Mouse (Mus musculus): ENCODE measurements around the gene Mmp23. TPM values are rescaled to one million over a fixed set of nuclear protein-coding genes. Genes with fewer than 3 reads are reported as not detected.
"Not testable (repeated sequence)": the region's sequence is repeated elsewhere in the genome, so short reads cannot be mapped to it uniquely, and the experiment has no call there.

Mmp23 gene
- 3.3 and 5.5 TPM in 2 replicates for polyA plus RNA-seq (2012; ENCODE audit: insufficient read depth, insufficient read length, missing spikeins)

DNA sequence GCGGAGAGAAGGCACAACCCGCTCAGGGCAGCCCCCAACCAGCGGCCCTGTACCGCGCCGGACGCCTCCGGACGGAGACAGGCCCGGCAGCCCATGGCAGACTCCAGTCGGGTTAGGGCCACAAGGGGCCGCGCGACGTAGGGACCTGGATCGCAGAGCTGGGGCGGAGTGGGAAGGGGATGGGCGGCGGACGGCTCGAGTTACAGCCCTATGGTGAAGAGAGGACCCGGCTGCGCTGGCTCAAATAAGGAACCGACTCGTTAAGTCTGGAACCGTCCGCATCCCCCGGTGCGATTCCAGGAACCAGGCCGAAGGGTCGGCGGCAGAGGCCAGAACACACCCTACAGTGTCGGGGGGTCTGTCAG lies at the start of gene Mmp23:
Mmp23 (minus strand) TSS at position 299 of the 365 bp plus-strand sequence.
- H3K4me3 ChIP-seq (ENCODE audit: insufficient read depth, low read depth, low read length): peak within 1 kb of the TSS; percentile 38
- H3K27ac ChIP-seq (replicated peaks; ENCODE audit: low read depth, low read length): no peak within 1 kb of the TSS
- H3K4me1 ChIP-seq (ENCODE audit: control insufficient read depth, insufficient read depth, insufficient read length, low read length): no peaks in the 10 kb centered on the region; the same call in 1 of the 2 replicates

DNA sequence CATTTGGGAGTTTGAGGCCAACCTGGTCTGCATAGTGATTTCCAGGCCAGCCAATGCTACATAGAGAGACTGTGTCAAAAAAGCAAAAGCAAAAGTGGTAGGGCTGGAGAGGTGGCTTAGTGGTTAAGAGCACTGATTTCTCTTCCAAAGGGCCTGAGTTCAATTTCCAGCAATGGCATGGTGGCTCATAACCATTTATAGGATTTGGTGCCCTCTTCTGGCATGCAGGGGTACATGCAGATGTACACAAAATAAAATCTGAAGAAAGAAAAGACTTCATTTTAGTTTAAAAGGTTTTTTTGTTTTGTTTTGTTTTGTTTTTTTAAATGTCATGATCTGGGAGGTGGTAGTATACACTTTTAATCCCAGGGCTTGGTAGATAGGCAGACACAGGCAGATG lies 47.2 kb upstream of the Mmp23 start:
- Histone ChIP-seq H3K27ac (replicated peaks; ENCODE audit: low read depth, low read length) (no peak overlapping the region), H3K4me3 (ENCODE audit: insufficient read depth, low read depth, low read length) (no peak overlapping the region), H3K4me1 (ENCODE audit: control insufficient read depth, insufficient read depth, insufficient read length, low read length) (no peaks in the 10 kb centered on the region)

DNA sequence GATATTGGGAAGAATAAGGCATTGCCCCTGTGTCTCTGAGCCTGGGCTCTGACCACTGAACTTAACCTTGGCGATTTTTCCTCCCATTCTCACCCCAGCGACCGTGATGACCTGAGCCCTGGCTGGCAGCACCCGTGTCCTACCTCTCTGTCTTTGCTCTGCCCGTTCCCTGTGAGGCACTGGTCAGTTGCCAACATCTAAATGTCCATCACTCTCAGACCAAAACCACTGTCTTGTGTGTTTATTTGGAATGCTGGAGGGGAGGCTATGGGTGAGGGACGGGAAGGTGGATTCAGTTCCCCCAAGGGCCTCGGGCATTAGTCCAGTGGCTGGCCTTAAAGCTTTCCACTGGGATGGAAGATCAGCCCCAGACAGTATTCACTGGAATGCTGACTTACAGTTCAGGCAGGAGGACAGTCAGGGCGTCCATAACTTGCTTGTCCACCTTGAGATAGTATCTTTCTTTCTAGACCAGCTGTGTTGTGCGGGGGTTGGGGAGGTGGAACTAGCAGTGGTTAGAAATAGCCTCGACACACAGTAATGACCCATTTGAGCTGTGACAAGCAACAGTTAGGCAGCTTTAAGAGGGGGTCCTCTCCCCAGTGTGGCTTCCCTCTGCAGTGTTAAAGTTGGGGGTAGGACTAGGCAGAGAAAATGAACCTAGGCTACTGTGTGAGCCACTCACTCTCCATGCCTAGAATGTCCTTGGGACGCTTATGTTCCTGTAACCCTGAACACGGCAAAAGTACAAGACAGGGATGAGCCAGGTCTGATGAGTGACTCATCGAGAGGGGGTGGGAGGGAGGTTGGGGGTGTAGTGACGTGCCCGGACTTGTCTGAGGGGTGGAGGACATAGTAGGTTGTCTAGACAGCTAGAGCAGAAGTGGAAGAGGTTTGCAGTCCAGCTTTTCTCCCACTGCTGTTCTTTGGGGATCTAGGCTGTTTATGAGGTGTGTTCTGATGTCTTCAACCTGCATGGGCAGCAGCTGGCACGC lies 43.4 kb upstream of the Mmp23 start:
- no peaks in the 10 kb centered on the region; the same call in 1 of the 2 replicates for H3K4me1 ChIP-seq (ENCODE audit: control insufficient read depth, insufficient read depth, insufficient read length, low read length)
- no peak overlapping the region for H3K27ac ChIP-seq (replicated peaks; ENCODE audit: low read depth, low read length)
- H3K4me3 ChIP-seq (ENCODE audit: insufficient read depth, low read depth, low read length): no peak overlapping the region

DNA sequence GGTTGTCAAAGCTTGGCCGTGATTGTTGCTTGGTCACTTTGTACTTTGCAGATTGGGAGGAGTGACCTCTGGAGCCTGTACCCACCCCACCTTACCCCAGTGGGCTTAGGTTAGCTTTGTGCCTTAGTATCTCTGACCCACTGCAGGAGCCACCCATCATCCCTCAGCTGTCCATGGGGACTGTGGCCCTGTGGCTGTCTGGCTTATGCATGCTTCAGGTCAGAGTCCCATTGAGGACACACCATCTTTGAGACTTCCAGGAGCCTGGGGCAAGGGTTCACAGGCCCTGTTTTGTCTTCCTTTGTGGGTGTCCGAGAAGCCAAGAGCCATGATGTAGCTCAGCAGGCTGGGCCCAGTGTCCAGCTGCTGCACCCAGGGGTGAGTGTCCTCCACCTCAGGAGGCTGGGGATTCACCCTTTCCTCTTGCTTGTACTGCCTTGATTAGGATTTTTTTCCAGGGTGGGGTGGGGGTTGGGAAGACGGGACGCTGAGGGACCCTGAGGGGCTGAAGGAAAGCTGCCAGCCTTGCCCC lies 42.4 kb upstream of the Mmp23 start:
- H3K4me3 ChIP-seq (ENCODE audit: insufficient read depth, low read depth, low read length): peak overlapping the region; percentile 68; the same call in 1 of the 2 replicates

DNA sequence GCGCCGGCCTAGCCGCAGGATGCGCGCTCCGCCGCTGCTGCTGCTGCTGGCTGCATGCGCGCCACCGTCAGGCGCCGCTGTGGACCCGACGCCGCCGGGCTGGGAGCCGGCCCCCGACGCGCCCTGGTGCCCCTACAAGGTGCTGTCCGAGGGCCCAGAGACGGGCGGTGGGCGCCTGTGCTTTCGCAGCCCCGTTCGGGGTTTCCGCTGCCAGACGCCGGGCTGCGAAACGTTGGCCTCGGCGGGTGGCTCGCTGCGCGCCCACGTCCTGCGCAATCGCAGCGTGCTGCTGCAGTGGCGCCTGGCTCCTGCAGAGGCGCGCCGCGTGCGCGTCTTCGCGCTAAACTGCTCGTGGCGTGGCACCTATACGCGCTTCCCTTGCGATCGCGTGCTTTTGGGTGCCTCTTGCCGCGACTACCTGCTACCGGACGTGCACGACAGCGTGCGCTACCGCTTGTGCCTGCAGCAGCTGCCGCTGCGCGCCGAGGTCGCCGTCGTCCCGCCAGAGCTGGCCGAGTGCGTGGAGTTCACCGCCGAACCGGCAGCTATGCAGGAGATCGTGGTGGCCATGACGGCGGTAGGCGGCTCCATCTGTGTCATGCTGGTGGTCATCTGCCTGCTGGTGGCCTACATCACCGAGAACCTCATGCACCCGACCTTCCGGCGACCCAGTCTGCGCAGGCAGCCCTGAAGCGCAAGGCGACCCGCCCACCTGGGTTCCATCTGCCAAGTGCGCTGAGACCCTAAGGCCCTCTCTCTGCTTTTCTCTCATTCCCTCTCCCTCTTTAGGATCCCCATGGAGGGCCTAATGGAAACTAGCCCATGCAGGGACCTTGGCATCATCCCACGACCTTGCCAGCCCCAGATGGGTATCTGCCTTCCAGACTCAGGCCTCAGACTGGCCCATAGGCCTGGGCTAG lies 41.6 kb upstream of the Mmp23 start:
- H3K27ac ChIP-seq (replicated peaks; ENCODE audit: low read depth, low read length): no peak overlapping the region
- H3K4me1 ChIP-seq (ENCODE audit: control insufficient read depth, insufficient read depth, insufficient read length, low read length): no peaks in the 10 kb centered on the region; the same call in 1 of the 2 replicates

More for the DNA sequence above, 42.4 kb upstream of the Mmp23 start:
- Histone ChIP-seq H3K27ac (replicated peaks; ENCODE audit: low read depth, low read length) (no peak overlapping the region), H3K4me1 (ENCODE audit: control insufficient read depth, insufficient read depth, insufficient read length, low read length) (no peaks in the 10 kb centered on the region; the same call in 1 of the 2 replicates)

DNA sequence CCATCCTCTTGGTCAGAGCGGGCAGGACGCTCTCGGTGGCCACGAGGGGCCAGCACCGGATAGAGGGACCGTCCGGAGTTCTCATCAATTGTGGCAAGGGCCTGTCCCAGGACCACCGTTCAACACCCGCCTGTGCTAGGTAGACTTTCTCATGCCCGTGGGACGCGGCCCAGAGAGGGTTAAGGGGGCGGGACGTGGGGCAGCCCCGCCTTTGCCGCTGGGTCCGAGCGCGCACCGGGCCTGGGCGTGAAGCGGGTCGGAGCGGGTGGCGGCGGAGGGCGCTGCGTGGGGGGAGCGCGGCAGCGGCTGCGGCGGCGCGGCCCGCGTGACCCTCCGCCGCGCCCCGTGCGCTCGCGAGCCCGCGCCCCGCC lies 40.9 kb upstream of the Mmp23 start, which contains the start of gene Fndc10:
Fndc10 (plus strand) TSS at position 232 of the 371 bp plus-strand sequence.
- Histone ChIP-seq H3K4me3 (ENCODE audit: insufficient read depth, low read depth, low read length) (peak within 1 kb of the TSS; percentile 68), H3K27ac (replicated peaks; ENCODE audit: low read depth, low read length) (no peak within 1 kb of the TSS), H3K4me1 (ENCODE audit: control insufficient read depth, insufficient read depth, insufficient read length, low read length) (no peaks in the 10 kb centered on the region; the same call in 1 of the 2 replicates)

More for the DNA sequence above, 41.6 kb upstream of the Mmp23 start:
- H3K4me3 ChIP-seq (ENCODE audit: insufficient read depth, low read depth, low read length): peak overlapping the region; percentile 68

DNA sequence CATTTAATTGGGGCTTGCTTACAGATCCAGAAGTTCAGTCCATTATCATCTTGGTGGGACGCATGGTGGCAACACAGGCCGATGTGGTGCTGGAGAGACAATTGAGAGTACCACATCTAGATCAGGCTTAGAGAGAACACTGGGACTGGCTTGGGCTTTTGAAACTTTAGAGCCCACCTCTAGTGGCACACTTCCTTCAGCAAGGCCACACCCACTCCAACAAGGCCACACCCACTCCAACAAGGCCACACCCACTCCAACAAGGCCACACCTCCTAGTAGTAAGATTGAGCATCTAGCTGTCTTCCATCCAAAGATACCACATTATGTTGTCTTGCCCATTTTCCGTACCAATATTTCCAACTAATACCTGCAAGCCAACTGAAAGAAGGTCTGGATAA lies 39.2 kb upstream of the Mmp23 start:
- H3K4me3 ChIP-seq (ENCODE audit: insufficient read depth, low read depth, low read length): no peak overlapping the region
- H3K4me1 ChIP-seq (ENCODE audit: control insufficient read depth, insufficient read depth, insufficient read length, low read length): no peaks in the 10 kb centered on the region; the same call in 1 of the 2 replicates
- H3K27ac ChIP-seq (replicated peaks; ENCODE audit: low read depth, low read length): no peak overlapping the region

DNA sequence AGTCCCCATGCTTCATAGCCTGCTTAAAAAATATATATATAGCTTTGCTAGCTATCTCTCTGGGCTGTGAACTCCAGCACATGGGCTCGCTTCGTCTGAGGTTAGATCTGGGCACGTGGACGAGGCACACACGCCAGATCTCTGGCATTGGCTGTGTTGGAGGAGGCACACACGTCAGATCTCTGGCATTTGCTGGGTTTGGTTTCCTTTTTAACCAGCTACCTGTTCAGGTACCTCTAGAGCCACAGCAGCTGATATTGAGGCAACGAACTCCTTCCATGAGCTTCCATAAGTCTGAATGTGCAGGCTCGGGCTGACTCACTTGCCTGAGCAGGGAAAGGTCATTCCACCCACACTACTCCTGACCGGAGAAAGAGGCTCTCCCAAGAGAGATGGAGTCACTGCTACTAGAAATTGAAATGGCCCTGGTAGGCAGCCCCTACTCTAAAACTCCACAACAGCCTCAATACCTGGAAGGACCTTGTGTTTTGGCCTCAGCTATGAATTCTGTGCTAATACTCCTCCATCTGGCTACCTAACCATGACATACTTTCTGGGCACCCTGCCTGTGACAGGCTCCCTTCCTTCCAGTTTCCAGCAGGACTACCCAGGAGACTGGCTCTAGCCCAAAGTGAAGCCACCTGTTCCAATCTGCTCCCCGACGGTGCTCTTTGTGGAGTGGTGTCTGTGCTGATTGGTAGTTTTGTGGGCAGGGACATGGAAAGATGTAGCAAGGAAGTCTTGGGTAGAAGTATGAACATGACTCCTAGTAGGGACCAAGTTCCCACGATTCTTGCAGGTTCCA lies 37.6 kb upstream of the Mmp23 start:
- Histone ChIP-seq H3K4me3 (ENCODE audit: insufficient read depth, low read depth, low read length) (no peak overlapping the region), H3K4me1 (ENCODE audit: control insufficient read depth, insufficient read depth, insufficient read length, low read length) (no peaks in the 10 kb centered on the region; the same call in 1 of the 2 replicates), H3K27ac (replicated peaks; ENCODE audit: low read depth, low read length) (no peak overlapping the region)

DNA sequence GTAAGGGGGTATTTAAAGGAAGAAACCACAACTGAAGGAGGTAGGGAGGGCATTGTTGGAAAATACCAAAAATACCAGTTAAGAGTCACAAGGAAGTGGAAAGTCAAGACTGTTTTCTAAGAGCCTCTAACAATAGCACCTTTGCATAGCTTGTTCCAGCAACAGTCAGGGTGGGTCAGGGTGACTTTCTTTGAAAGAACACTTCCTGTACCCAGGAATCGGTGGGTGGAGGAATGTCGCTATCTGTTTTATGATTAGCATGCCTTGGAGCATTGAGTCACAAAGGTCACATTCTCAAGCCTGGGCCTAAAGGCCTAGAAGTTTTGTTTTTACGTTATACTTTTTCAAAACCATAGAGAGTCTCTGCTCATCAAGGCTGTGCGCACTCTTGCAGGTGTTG lies 34.6 kb upstream of the Mmp23 start:
- H3K4me3 ChIP-seq (ENCODE audit: insufficient read depth, low read depth, low read length); H3K4me1 ChIP-seq (ENCODE audit: control insufficient read depth, insufficient read depth, insufficient read length, low read length); H3K27ac ChIP-seq (replicated peaks; ENCODE audit: low read depth, low read length): not testable (repeated sequence)

DNA sequence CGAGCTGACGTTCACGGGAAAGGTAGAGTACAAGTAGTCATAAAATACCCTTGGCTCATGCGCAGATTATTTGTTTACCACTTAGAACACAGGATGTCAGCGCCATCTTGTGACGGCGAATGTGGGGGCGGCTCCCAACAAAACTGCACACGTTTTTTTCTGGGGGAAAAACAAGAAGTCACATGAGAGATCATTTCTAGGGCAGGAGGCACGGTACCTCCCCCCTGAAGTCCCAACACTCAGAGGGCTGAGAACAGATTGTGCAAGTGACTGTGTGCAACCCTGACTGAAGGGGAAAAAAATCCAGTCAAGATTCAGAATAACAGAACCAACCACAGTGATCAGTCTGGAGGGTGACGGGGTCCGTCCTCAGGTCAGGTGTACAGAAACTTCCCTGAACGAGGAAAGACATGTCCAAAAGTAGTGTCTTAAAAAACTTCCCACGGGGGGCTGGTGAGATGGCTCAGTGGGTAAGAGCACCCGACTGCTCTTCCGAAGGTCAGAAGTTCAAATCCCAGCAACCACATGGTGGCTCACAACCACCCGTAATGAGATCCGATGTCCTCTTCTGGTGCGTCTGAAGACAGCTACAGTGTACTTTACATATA lies 30.6 kb upstream of the Mmp23 start:
- not testable (repeated sequence) for H3K4me1 ChIP-seq (ENCODE audit: control insufficient read depth, insufficient read depth, insufficient read length, low read length); H3K4me3 ChIP-seq (ENCODE audit: insufficient read depth, low read depth, low read length); H3K27ac ChIP-seq (replicated peaks; ENCODE audit: low read depth, low read length)

DNA sequence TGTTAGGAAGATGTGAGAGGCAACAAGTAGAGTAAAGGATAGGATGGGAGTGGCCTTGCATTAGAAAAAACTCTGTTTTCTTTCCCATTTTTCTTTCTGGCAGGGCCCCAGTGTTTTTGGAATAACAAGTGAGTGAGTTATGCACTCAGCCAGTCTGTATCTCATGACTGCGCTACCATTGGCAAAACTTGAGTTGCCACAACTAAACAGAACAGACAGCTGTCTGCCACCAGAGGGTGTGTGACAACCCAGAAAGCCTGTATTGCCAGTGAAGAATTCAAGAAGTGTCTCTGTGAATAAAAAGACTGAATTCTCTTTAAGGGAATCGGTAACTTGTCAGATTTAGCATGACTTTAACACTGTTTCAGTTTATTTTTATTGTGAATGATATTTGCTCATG lies 22.8 kb upstream of the Mmp23 start:
- no peak overlapping the region for H3K27ac ChIP-seq (replicated peaks; ENCODE audit: low read depth, low read length)
- no peak overlapping the region for H3K4me3 ChIP-seq (ENCODE audit: insufficient read depth, low read depth, low read length)

DNA sequence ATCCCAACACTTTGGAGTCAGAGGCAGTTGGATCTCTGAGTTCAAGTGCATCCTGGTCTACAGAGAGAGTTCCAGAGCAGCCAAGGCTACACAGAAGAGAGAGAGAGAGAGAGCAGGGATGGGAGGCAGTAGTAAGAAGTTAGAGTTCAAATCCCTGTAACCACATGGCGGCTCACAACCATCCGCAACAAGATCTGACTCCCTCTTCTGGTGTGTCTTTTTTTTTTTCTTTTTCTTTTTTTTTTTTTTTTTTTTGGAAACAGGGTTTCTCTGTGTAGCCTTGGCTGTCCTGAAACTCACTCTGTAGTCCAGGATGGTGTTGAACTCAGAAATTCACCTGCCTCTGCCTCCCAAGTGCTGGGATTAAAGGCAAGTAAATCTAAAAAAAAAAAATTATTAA lies 18.9 kb upstream of the Mmp23 start:
- no peak overlapping the region for H3K4me3 ChIP-seq (ENCODE audit: insufficient read depth, low read depth, low read length)
- H3K4me1 ChIP-seq (ENCODE audit: control insufficient read depth, insufficient read depth, insufficient read length, low read length): peaks cover 3% of the 10 kb centered on the region; the same call in 1 of the 2 replicates
- H3K27ac ChIP-seq (replicated peaks; ENCODE audit: low read depth, low read length): no peak overlapping the region

More for the DNA sequence above, 22.8 kb upstream of the Mmp23 start:
- no peaks in the 10 kb centered on the region for H3K4me1 ChIP-seq (ENCODE audit: control insufficient read depth, insufficient read depth, insufficient read length, low read length)

DNA sequence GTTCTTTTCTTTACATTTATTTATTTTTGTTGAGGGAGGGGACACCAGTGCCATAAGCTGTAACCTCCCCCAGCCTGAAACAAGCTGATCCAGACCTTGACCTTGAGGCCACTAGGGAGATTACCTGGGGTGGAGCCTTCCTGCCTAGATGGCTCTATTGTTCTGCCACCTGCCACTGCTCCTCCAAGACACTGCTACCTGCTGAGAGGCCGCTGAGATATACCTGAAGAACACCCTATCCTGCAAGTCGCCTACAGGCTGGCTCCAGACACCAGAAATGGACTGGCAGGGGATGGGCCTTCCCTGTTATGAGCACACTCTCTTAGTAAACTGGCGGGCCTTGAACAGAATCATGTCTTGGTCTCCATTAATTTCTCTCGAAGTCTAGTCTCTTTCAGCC lies 17.1 kb upstream of the Mmp23 start:
- not testable (repeated sequence) for H3K27ac ChIP-seq (replicated peaks; ENCODE audit: low read depth, low read length); H3K4me1 ChIP-seq (ENCODE audit: control insufficient read depth, insufficient read depth, insufficient read length, low read length); H3K4me3 ChIP-seq (ENCODE audit: insufficient read depth, low read depth, low read length)
